Mouse (Mus musculus) c-Kit-negative CD71-positive TER-119-positive erythroid progenitor cells, embryonic 14.5 days (primary cell): Measurements from ENCODE around the gene Ptprj.

Source experiments
- DNase-seq: peaks from one replicate; pipeline ENCODE4 v3.0.0-alpha.2; 2013; ENCODE audit warnings: low read depth, low spot score

The Ptprj gene

DNA sequence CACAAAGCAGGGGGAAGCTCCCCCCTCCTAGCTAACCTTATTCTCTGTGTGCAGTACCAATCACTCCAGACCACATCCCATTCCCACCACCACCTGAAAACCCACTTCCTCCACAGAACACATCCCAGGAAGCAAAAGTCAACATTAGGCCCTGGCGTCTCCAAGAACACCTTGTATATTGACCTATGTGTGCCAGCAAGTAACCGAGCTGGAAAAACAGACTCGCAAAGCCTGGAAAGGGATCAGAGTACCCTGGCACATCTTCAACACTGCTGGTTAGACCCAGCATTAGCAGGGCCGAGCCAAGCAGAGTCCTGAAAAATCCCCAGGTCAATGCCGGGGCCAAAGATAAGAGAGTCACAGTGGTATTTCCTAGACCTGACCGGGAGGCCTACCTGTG lies 58.0 kb downstream of the Ptprj start:
- no peak for DNase-seq

DNA sequence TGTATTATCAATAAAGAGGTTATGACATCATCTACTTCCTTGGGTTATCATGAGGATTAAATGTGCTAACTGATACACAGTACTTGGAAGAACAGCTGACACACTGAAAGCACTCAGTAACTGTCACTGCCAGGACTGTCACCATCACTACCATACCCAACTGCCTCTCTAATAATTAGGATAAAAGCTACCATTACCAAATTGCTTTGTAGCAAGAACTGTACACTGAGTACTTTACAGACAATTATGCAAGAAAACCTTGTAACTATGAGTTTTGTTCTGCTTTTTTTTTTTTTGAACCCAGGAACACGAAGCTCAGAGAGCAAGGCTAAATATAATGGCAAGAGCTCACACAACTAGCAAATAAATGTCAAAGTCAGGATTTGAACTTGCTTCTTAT lies 58.5 kb downstream of the Ptprj start:
- no peak for DNase-seq

- no peak for DNase-seq
Measured at GRCm38 (mm10) chr2:90518296-90518695, 62.2 kb downstream of the Ptprj start.

- DNase-seq: no peak
Measured at GRCm38 (mm10) chr2:90514969-90515368, 65.5 kb downstream of the Ptprj start.

DNA sequence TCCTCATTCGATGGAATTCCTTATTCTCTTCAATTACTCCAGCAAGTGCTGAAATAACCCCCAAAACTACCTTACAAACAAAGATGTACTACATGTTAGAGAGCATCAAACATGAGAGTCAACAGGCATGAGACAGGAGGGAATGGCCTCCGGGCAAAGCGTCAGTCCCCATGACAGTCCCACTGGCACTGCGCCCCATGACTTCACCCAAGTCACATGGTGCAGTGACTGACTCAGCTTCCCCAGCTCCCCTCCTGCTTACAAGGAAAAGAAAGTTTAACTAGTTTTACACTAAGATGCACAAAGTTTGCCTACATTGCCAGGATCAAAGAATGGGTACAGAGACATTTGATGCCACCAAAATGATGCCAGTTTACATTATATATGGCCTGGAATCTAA lies 71.2 kb downstream of the Ptprj start:
- DNase-seq: no peak

DNA sequence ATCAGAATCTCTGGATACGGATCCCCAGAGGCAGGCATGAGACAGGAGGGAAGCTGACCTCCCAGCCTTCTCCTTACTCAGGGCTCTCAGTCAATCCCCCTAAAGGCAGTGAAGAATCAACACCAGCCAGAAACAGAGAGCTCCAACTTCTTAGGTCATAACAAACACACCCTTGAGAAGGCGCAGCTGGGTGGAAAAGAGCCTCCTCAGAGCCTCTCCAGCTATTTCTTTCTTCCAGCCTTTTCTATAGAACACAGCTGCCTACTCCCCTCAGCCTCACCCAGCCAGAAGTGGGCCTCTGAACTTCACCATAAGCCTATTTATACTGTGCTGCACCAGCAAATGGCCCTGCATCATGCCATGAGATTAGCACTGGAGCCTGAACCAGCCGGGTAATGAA lies 74.3 kb downstream of the Ptprj start:
- DNase-seq: no peak

DNA sequence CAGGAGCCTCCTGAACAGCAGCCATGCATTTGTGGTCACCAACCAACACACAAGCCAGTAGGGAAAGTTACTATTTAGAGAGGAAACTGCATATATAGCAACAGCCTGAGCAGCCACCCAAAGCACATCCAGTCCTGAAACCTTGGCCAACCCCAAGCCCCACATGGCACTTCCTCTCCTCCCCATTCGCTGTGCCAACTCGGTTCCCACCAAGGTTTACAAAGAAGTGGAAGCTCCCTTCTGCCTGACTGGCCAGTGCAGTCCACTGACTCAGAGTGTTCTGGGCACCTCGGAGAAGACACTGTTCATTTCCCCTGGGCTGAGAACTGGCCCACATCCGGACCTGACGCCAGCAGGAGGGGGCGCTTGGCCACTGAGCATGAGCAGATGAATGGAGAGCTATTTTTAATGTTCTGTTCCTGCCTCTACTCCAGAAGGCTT lies 75.7 kb downstream of the Ptprj start:
- no peak for DNase-seq

DNA sequence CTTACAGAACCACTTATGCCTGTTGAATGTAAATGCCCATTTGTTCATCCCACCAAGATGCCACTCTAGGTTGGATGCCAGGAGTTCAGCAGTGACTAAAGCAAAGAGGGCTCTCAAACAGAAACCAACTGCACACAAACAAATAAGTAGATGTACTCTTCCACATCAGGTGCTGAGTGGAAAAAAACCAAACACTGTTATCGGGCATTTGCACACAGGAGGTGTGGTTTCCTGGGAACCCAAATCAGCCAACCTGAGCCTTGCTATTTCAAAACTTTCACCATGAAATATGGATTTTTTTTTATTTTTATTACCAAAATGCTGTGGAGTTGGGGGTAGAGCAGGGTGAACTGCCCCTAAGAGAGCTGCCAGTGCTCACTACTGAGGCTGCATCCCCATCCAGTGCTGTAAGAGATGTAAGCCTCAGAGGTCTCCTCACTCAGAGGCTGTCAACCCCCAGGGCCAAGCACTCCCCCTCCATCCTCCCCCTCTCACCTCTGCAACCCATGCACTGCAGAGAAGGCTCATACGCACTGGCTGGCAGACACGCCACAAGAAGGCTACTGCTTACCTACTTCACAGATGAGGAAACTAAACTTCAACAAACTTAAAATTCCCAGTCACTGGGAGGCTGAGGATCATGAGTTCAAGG lies 77.1 kb downstream of the Ptprj start:
- peak; percentile 62 for DNase-seq

DNA sequence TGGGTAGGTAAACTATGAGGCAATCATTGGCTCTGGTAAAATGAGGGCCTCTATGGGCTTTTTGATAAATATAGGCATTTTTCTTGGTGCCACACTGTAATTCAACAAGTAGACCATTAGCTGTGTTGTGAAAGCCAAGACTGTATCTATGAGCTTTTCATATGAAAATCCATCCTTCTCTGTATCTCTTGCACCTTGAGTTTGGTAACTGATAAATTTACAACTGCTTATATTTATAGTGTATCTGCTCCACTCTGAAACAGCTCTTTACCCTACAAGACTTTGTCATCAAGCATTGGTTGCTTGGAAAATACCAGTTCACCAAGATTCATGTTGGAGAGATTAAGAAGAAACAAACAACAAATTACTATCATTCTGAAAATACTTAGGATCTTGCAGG lies 77.7 kb downstream of the Ptprj start:
- DNase-seq: peak; percentile 13

DNA sequence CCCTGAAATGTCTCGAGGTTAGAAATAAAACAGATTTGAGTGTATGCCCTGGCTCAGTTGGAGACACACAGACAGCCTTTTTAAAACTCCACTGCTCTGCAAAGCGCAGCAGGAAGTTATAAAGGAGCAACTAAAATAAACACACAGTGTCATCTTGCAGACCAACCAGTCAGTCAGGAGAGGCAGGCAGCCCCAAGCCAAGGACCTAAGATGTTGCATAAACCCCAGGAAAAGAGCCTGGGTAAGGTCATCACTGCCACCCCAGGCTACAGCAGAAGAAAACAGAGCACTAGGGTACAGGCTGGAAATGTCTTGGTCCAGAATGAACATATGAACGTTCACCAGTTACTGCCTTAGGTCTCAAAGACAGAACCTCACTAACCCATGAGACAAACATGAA lies 78.7 kb downstream of the Ptprj start:
- no peak for DNase-seq

DNA sequence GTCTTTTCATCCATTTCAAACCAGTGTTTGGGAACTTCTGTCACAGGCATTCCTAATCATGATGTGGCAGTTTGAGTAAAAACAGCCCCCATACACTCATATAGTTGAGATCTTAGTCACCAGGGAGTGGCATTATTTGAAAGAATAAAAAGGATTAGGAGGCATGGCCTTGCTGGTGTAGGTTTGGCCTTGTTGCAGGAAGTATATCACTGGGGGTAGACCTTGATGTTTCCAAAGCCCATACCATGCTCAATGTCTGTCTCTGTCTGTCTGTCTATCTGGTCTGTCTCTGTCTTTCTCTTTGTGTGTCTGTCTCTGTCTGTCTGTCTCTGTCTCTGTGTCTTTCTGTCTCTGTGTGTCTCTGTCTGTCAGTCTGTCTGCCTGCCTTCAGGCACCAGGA lies 79.6 kb downstream of the Ptprj start:
- DNase-seq: no peak

DNA sequence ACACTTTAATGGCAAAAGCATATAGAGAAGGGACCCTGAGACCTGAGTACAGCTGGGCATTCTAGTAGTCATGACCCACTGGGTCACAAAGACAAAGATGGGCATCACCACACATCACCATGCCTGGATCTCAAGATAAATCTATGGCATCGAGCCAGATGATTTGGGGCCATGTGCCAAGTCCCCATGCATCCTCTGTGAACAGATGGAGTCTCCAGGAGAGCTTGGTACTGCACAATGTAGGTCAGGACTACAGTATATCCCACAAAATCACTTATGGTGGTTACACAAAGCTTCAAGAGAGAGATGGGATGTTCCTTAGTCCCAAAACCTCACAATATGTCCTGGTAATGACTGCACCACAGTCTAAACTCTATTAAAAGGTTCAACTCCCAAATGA lies 81.4 kb downstream of the Ptprj start:
- no peak for DNase-seq

DNA sequence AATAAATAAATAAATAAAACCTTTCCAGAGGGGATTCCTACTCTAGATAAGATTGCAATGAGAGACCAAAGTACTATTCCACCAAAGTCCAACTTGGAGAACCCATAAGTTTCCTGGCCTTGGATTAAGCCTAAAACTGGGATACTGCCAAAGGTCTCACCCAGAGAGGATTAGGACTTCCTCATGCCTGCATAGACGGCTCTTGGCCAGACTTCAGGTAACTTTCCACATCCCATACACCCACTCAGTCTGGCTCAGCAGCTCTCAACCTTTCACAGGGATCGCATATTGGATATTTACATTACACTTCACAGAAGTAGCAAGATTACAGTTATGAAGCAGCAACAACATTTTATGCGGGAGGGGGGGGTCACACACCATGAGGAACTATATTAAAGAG lies 82.9 kb downstream of the Ptprj start:
- no peak for DNase-seq

- DNase-seq: no peak
Measured at GRCm38 (mm10) chr2:90496680-90497074, 83.8 kb downstream of the Ptprj start.

GRCm38 (mm10) chr2:90496012-90496679 lies 84.3 kb downstream of the Ptprj start:
- DNase-seq: no peak

DNA sequence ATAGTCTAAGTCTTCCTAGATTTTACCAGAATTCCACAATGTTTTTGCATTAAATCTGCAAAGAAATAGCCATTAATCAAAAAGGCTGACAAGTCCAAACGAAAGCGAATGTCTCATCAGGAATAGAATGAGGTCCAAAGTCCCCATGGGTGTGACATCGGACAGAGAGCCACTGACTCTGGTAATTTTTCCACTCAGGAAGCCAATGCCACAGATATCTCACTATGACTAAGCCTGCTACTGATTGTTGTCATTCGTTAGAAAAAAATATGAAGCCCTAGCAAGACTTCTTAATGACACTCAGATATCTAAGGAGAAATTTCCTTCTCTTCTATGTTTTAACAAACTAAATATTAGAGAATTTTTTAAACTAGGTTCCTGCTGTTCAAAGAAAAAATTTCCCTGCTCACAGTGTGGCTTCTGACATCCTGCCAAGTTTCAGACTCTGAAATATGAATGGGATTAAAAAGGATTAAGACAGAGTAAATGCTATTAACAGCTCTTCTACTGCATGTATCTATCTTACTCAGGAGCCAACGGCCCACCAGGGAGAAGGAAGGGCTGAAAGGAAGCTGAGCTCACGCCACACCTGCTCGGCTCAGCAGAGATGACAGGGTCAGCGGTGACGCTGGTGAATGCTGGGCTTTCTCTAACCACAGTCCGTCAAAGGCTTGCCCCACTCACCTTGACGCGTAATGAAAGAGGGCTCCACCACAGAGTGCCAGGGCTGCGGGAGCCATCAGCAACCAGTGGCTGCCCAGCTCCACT lies 90.0 kb downstream of the Ptprj start:
- DNase-seq: no peak

DNA sequence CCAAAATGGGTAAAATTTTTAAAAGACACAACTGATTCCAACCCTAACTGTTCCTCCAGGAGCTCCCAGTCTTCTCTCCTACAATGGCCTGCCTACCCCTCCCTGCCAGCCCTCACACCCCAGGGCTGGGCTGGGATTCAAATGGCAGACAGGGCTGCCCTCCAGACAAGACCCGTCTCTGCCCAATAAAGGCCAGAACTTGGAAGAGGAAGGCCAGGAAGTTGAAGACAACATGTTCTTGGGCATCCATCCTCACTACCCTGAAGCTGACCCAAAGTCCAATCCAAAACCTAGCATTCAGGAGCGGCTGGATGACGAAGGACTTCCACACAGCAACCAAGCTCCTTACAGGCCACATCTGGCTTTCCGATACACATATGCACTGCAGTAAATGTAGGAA lies 90.6 kb downstream of the Ptprj start:
- DNase-seq: no peak

DNA sequence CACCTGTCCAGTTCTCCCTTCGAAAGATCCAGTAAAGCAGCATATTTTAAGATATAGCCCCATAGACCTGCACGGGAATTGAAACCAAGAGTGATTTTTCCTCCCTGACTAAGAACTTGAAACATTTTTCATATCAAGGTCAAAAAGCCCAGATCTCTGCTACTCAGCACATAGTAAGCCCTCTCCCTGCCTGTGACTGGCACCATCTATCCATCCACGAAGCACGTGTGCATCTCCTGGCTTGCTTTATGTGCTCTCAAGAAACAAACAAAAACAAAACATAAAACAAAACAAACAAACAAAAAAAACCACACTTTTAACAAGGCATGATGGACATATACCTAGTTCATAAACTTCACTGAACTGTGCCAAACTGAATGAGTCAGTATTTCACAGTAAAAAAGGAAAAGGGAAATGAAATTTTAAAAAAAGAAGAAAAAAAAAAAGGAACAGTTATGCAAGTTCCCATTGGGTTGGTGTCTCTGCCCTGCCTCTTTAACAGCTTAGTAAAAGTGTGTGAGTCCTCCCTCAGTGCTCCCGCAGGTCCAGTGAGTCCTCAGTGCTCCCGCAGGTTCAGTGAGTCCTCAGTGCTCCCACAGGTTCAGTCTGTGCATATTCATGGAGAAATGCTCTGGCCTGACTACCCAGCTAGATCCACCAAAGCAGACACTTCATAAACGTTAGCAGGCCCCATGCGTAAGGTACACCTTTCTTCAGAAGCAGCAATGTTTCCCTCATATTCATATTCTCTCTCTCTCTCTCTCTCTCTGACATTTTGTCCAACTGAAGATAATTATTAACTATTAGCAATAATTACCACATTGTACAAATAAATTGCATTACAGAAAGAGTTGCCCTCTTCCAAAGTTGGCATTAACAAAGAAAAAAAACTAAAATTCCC lies 91.5 kb downstream of the Ptprj start:
- no peak for DNase-seq

DNA sequence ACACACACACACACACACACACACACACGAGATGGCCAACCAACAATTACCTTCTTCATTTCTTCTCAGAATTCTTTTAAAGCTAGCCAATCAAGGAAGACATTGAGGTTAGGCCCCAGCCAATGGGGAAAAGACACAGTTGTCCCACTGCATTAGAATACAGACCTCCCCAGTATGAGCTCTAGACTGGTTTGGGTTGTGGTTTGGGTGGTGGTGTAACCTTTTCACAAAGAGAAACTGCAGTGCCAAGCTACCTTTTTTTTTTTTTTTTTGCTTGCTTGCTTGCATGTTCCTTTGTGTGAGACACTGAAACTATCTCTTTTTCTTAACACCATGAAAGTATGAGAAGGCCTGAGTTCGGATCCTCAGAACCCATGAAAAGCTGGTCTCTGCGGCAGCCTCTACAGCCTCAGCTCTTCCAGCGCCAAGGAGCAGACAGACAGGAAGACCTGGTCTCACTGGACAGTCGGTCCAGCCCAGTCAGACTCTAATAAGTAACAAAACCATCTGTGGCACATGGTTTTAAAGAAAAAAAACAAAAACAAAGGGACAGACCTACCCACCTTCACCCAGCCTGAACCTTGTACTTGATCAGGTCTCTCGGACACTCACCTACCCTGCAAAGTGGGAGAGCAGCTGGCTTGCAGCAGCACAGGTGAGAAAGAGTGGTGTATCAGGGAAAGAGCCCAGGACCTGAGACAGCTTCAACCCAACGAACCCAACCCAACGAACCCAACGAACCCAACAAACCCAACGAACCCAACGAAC lies 92.8 kb downstream of the Ptprj start:
- no peak for DNase-seq

- DNase-seq: no peak
Measured at GRCm38 (mm10) chr2:90486226-90486755, 94.2 kb downstream of the Ptprj start.

DNA sequence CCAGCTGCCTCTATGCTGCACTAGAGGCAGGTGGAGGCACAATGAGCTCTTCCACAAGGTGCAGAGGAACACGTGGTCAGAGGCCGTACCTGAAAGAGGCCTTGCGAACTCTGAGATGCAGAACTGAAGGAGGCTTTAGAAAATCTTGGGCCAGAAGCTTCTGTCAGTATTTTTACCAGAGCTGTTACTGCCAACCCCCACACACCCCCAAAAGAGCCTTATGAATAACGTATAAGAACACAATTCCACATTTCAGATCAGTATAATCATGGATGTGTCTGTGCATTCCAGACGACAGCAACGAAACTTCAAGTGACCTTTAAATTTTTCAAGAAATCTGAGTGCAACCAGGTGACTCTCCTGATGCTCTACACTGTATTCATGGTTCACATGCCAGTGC lies 98.9 kb downstream of the Ptprj start:
- no peak for DNase-seq
